Mouse (Mus musculus) lung, postnatal 0 days (tissue): ENCODE results near the gene Terf2.

Source experiments
- CTCF ChIP-seq: IDR thresholded peaks from 2 replicates; pipeline ENCODE4 v1.5.1; 2016; ENCODE audit warnings: antibody characterized with exemption, mild to moderate bottlenecking
- EP300 ChIP-seq: IDR thresholded peaks from 2 replicates; pipeline ENCODE4 v1.6.1; 2016; ENCODE audit warnings: antibody characterized with exemption, mild to moderate bottlenecking, control low read depth

DNA sequence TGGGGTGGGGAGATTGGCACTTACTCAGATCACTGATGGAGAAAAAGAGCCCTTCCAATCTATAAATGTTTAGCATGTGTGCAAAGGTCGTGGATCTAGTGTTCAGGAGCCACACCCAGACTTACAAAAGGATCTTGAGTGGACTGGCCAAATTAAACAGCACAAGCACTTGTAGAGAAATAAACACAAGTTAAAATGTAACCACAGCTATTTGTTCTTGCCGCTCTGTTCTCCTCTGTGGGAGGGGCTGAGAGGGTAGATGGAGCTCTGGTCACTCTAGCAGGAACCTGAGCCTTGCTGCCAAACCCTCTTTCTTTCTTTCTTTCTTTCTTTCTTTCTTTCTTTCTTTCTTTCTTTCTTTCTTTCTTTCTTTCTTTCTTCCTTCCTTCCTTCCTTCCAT is 20.7 kb upstream of the Terf2 start:
- TF ChIP-seq EP300 (peak; percentile 69), CTCF (no peak)
